Mouse (Mus musculus) C2C12 (cell line): ENCODE measurements around the gene Sult1d1. TPM values are rescaled to one million over a fixed set of nuclear protein-coding genes. Genes with fewer than 3 reads are reported as not detected.
"Not testable (repeated sequence)": the region's sequence is repeated elsewhere in the genome, so short reads cannot be mapped to it uniquely, and the experiment has no call there.

Source experiments
- H3K27me3 ChIP-seq: one replicate; pipeline ENCODE4 v1.6.1; 2011; ENCODE audit not compliant: control insufficient read depth, insufficient read depth, insufficient read length
- H3K36me3 ChIP-seq: one replicate; pipeline ENCODE4 v1.6.1; 2011; ENCODE audit not compliant: control insufficient read depth, insufficient read depth
- H3K4me3 ChIP-seq: one replicate; pipeline ENCODE4 v1.5.1; 2011; ENCODE audit warnings: mild to moderate bottlenecking, control low read depth; ENCODE audit not compliant: poor library complexity, insufficient read depth, severe bottlenecking
- H3K79me2 ChIP-seq: one replicate; pipeline ENCODE4 v1.6.1; 2011; ENCODE audit not compliant: control insufficient read depth, insufficient read depth
- H3K79me3 ChIP-seq: one replicate; pipeline ENCODE4 v1.6.1; 2011; ENCODE audit warnings: low read depth, control low read depth
- H3ac ChIP-seq: one replicate; pipeline ENCODE3; 2011; ENCODE audit warnings: low read depth; ENCODE audit not compliant: control insufficient read depth, insufficient read length
- CEBPB ChIP-seq: IDR thresholded peaks from one replicate; pipeline ENCODE4 v1.6.1; 2011; ENCODE audit warnings: low read depth, mild to moderate bottlenecking, control low read depth, moderate library complexity
- CTCF ChIP-seq: IDR thresholded peaks from one replicate; pipeline ENCODE4 v1.5.1; 2011; ENCODE audit not compliant: control insufficient read depth, insufficient read depth, insufficient read length
- FOSL1 ChIP-seq: IDR thresholded peaks from one replicate; pipeline ENCODE4 v1.8.0; 2011; ENCODE audit warnings: mild to moderate bottlenecking, low read length; ENCODE audit not compliant: poor library complexity, insufficient read depth, severe bottlenecking
- MAX ChIP-seq: IDR thresholded peaks from one replicate; pipeline ENCODE4 v1.6.1; 2011; ENCODE audit warnings: mild to moderate bottlenecking, control low read depth
- MYOD1 ChIP-seq: IDR thresholded peaks from one replicate; pipeline ENCODE4 v1.6.1; 2011; ENCODE audit warnings: low read depth; ENCODE audit not compliant: control insufficient read depth, insufficient read length
- MYOG ChIP-seq: IDR thresholded peaks from one replicate; pipeline ENCODE4 v1.6.1; 2011; ENCODE audit not compliant: control insufficient read depth, insufficient read length; ENCODE audit errors: extremely low read depth
- USF1 ChIP-seq: IDR thresholded peaks from one replicate; pipeline ENCODE4 v1.6.1; 2011; ENCODE audit warnings: low read depth, mild to moderate bottlenecking, control low read depth, moderate library complexity
- polyA plus RNA-seq: library from polyadenylated mRNA; unstranded; fragments of >200 nt; fragmentation: generic; extraction: Trizol; gene quantifications from one replicate; pipeline ENCODE4 v1.2.1, GENCODE M21; 2012; ENCODE audit warnings: missing spikeins

The Sult1d1 gene
- polyA plus RNA-seq, 1 experiment: not detected

- Histone ChIP-seq H3K27me3 (no peaks in the 10 kb centered on the region), H3K79me2 (no peaks in the 10 kb centered on the region), H3K36me3 (no peaks in the 10 kb centered on the region), H3K4me3 (no peak overlapping the region), H3K79me3 (no peaks in the 10 kb centered on the region), H3ac (no peak overlapping the region)
- TF ChIP-seq MYOD1 (no peak), USF1 (peak; percentile 20)
Measured at GRCm38 (mm10) chr5:87562526-87562925, 6.3 kb downstream of the Sult1d1 start.

DNA sequence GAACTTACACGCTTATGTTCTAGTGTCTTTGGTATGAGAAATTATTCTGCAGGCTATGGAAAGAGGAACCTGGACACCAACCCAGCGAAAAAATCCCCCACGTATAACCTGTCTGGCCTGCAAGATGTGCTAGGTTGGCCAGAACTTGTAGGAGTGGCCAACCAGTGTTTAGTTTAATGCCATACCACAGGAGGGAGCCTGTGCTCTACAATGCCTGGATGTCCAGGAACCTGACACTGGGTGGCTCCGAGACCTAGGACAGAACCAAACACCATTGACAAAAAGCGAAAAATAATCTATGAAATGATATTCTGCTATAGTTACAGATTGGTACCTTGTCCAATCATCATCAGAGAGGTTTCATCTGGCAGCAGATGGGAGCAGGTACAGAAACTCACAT, 8.7 kb downstream of the Sult1d1 start:
- no peak overlapping the region for H3K4me3 ChIP-seq
- H3ac ChIP-seq: no peak overlapping the region
- H3K79me2 ChIP-seq: no peaks in the 10 kb centered on the region
- H3K36me3 ChIP-seq: no peaks in the 10 kb centered on the region
- no peaks in the 10 kb centered on the region for H3K27me3 ChIP-seq
- TF ChIP-seq FOSL1: no peak
- no peak for TF ChIP-seq CEBPB
- no peak for TF ChIP-seq USF1
- no peak for TF ChIP-seq CTCF
- no peak for TF ChIP-seq MYOG
- TF ChIP-seq MYOD1: no peak
- TF ChIP-seq MAX: no peak
- no peaks in the 10 kb centered on the region for H3K79me3 ChIP-seq

GRCm38 (mm10) chr5:87550935-87551334, 17.9 kb downstream of the Sult1d1 start:
- no peaks in the 10 kb centered on the region for H3K27me3 ChIP-seq
- H3K4me3 ChIP-seq: no peak overlapping the region
- TF ChIP-seq CEBPB (no peak), USF1 (no peak), MYOG (no peak), CTCF (no peak), MYOD1 (no peak), MAX (no peak), FOSL1 (no peak)
- H3ac ChIP-seq: no peak overlapping the region
- H3K79me2 ChIP-seq: no peaks in the 10 kb centered on the region
- no peaks in the 10 kb centered on the region for H3K79me3 ChIP-seq
- H3K36me3 ChIP-seq: no peaks in the 10 kb centered on the region

GRCm38 (mm10) chr5:87538111-87538510, 30.7 kb downstream of the Sult1d1 start, which contains the start of gene Sult1b1:
Gene Sult1b1 (minus strand): TSS chr5:87538195.
- H3K27me3 ChIP-seq: no peaks in the 10 kb centered on the region
- TF ChIP-seq MAX: no peak
- TF ChIP-seq MYOD1: no peak
- no peak for TF ChIP-seq MYOG
- no peak for TF ChIP-seq FOSL1
- no peak for TF ChIP-seq CTCF
- no peak for TF ChIP-seq USF1
- no peak for TF ChIP-seq CEBPB
- no peaks in the 10 kb centered on the region for H3K79me3 ChIP-seq
- H3K36me3 ChIP-seq: no peaks in the 10 kb centered on the region
- no peak within 1 kb of the TSS for H3ac ChIP-seq
- H3K4me3 ChIP-seq: no peak within 1 kb of the TSS
- H3K79me2 ChIP-seq: no peaks in the 10 kb centered on the region

DNA sequence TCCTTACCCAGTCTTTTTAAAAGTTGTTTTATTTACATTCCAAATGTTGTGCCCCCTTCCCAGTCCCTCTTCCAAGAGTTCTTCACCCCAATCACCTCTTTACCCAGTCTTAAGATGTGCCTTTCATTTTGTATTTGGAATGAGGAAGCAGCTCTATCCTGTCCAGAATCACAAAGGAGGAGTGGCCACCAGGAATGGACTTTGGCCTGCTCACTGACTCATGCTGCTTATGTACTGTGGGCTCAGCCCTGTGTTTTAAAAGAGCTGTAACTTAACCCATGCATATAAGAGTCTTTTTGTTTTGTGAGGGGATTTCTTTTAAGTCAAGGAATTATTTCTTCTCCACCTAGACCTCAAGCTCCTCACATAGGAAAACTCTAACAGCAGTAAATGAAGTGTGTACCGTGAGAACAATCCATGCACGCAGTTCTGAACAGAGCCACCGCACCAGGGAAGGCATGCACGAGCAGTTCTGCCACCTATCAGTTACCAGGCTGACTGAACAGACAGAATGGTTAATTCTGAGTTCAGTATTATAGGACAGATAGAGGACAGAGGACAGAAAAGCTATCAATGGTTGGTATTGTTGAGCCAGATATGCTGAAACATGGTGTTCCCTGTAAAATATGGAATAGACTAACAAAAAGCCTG, 32.7 kb downstream of the Sult1d1 start:
- Histone ChIP-seq H3K79me3 (no peaks in the 10 kb centered on the region), H3K36me3 (no peaks in the 10 kb centered on the region), H3ac (no peak overlapping the region), H3K4me3 (no peak overlapping the region), H3K79me2 (no peaks in the 10 kb centered on the region), H3K27me3 (no peaks in the 10 kb centered on the region)
- TF ChIP-seq CTCF (no peak), MAX (no peak), USF1 (no peak)

DNA sequence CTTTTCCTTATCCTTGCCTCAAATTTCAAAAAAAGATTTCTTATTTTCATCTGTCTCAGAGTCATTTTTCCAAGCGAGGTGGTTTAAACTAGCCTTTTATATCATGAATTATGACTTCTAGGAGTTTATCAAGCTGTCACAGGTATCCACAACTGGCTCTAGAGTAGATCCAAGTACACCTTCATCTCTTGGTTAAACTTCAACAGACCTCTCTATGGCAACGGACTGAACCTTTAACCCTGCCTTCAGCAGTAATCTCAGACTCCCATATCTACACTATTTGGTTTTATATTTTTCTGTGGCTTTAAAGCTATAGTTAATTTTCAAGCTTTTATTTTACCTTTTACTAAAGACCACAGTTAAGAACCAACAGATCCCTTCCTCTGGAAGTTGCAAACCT, 36.5 kb downstream of the Sult1d1 start:
- Histone ChIP-seq H3ac (no peak overlapping the region), H3K4me3 (no peak overlapping the region), H3K27me3 (no peaks in the 10 kb centered on the region), H3K79me3 (no peaks in the 10 kb centered on the region), H3K36me3 (no peaks in the 10 kb centered on the region), H3K79me2 (no peaks in the 10 kb centered on the region)
- TF ChIP-seq CEBPB (no peak), FOSL1 (no peak), MAX (no peak), USF1 (no peak), MYOG (no peak), MYOD1 (no peak)

DNA sequence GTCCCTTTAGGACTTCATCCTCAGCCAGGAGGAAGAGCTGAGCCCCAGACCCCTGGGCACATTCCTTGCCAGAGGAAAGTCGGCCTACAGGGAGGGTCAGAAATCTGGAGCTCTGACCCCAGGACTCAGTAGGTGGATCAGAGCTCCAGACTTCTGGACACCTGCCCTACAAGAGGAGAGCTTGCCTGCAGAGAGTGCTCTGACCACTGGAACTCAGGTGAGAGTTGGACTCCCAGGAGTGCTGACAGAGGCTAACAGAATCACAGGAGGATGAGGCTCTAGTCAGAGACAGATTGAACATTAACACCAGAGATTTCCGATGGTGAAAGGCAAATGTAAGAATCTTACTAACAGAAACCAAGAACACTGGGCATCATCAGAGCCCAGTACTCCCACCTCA, 45.3 kb downstream of the Sult1d1 start:
- not testable (repeated sequence) for H3K79me3 ChIP-seq, H3K4me3 ChIP-seq, H3K79me2 ChIP-seq, H3ac ChIP-seq, H3K36me3 ChIP-seq, H3K27me3 ChIP-seq
